Mouse (Mus musculus) forebrain, embryonic 11.5 days (tissue): ENCODE results near the gene Pim1. TPM values are rescaled to one million over a fixed set of nuclear protein-coding genes. Genes with fewer than 3 reads are reported as not detected.

Experiments
- ATAC-seq: fragments of 200-750 bp; cut with Nextera tagmentation; replicated peaks from 2 replicates; pipeline ENCODE4 v1.8.0; 2017; ENCODE audit warnings: moderate TSS enrichment; ENCODE audit not compliant: low FRiP score
- DNase-seq: peaks from one replicate; pipeline ENCODE4 v3.0.0-alpha.2; 2017; ENCODE audit warnings: low spot score
- H3K27ac ChIP-seq: fragments of 300-500 bp; sonication (generic); 2 replicates; pipeline ENCODE4 v1.5.1; 2014; ENCODE audit warnings: low read depth, low read length
- H3K27me3 ChIP-seq: fragments of 300-500 bp; sonication (generic); 2 replicates; pipeline ENCODE4 v1.6.1; 2014; ENCODE audit warnings: mild to moderate bottlenecking, low read length, mixed read lengths; ENCODE audit not compliant: control insufficient read depth, insufficient read depth
- H3K36me3 ChIP-seq: fragments of 300-500 bp; sonication (generic); 2 replicates; pipeline ENCODE4 v1.6.1; 2014; ENCODE audit warnings: mild to moderate bottlenecking, low read length, moderate library complexity, mixed read lengths; ENCODE audit not compliant: control insufficient read depth, insufficient read depth
- H3K4me1 ChIP-seq: fragments of 300-500 bp; sonication (generic); replicated peaks from 2 replicates; pipeline ENCODE4 v1.6.1; 2014; ENCODE audit warnings: low read length, mixed read lengths; ENCODE audit not compliant: control insufficient read depth, insufficient read depth
- H3K4me2 ChIP-seq: fragments of 300-500 bp; sonication (generic); 2 replicates; pipeline ENCODE4 v1.6.1; 2014; ENCODE audit warnings: low read depth, mild to moderate bottlenecking, low read length, moderate library complexity, mixed read lengths; ENCODE audit not compliant: severe bottlenecking
- H3K4me3 ChIP-seq: fragments of 300-500 bp; sonication (generic); 2 replicates; pipeline ENCODE4 v1.5.1; 2014; ENCODE audit warnings: low read depth, low read length
- H3K9ac ChIP-seq: fragments of 300-500 bp; sonication (generic); 2 replicates; pipeline ENCODE4 v1.6.1; 2014; ENCODE audit warnings: low read length
- H3K9me3 ChIP-seq: fragments of 300-500 bp; sonication (generic); 2 replicates; pipeline ENCODE4 v1.6.1; 2016; ENCODE audit warnings: low read length, mixed read lengths; ENCODE audit not compliant: control insufficient read depth
- WGBS: fragments of 180-500 bp; shearing (Covaris S2); extraction: QIAGEN DNeasy Blood & Tissue Kit; methylation state at CpG from one replicate; pipeline ENCODE4 v1.1.7; 2014; 5-methylcytosine and 5-hydroxymethylcytosine counted together
- polyA plus RNA-seq: library from polyadenylated mRNA; unstranded; fragments of >200 nt; fragmentation: Nextera tagmentation; extraction: Ambion mirVana; gene quantifications from 2 replicates; pipeline ENCODE4 v1.2.1, GENCODE M21; 2014

Pim1 gene
- 21.1 and 22.5 TPM in 2 replicates for polyA plus RNA-seq

- peak within 1 kb of the TSS; percentile 91 for H3K27ac ChIP-seq
- DNase-seq = peak; percentile 85
- peaks cover 10% of the 10 kb centered on the region for H3K4me1 ChIP-seq
Measured at GRCm38 (mm10) chr17:29490713-29491581, at the start of gene Pim1. Pim1 (plus strand) TSS chr17:29490753.

GRCm38 (mm10) chr17:29441562-29441961 is 49.0 kb upstream of the Pim1 start:
- no peak overlapping the region for H3K27ac ChIP-seq
- H3K4me2 ChIP-seq = no peak overlapping the region
- ATAC-seq = no peak
- no peaks in the 10 kb centered on the region for H3K27me3 ChIP-seq
- H3K9me3 ChIP-seq = no peaks in the 10 kb centered on the region
- H3K9ac ChIP-seq = no peak overlapping the region
- no peak overlapping the region for H3K4me3 ChIP-seq
- H3K4me1 ChIP-seq = peaks cover 9% of the 10 kb centered on the region; the same call in 1 of the 2 replicates
- DNase-seq = no peak
- 78% methylated on average over 4 of the region's 4 CpGs for WGBS
- no peaks in the 10 kb centered on the region for H3K36me3 ChIP-seq

More at GRCm38 (mm10) chr17:29490713-29491581, at the start of gene Pim1:
- Histone ChIP-seq H3K27me3 (no peaks in the 10 kb centered on the region; the same call in 1 of the 2 replicates), H3K9ac (peak within 1 kb of the TSS; percentile 90), H3K4me2 (peak within 1 kb of the TSS; percentile 95), H3K9me3 (no peaks in the 10 kb centered on the region), H3K4me3 (peak within 1 kb of the TSS; percentile 73), H3K36me3 (peaks cover 5% of the 10 kb centered on the region; the same call in 1 of the 2 replicates)
- WGBS = under 1% methylated on average over 76 of the region's 99 CpGs
- peak; percentile 80 for ATAC-seq

GRCm38 (mm10) chr17:29442131-29442557 is 48.4 kb upstream of the Pim1 start:
- Histone ChIP-seq H3K4me1 (peaks cover 5% of the 10 kb centered on the region; the same call in 1 of the 2 replicates), H3K4me3 (no peak overlapping the region), H3K27me3 (no peaks in the 10 kb centered on the region), H3K9ac (no peak overlapping the region), H3K9me3 (no peaks in the 10 kb centered on the region), H3K4me2 (no peak overlapping the region), H3K27ac (no peak overlapping the region), H3K36me3 (no peaks in the 10 kb centered on the region)
- ATAC-seq = no peak
- WGBS = 62% methylated on average over 7 of the region's 7 CpGs
- no peak for DNase-seq

GRCm38 (mm10) chr17:29443724-29444123 is 46.8 kb upstream of the Pim1 start:
- Histone ChIP-seq H3K4me2 (no peak overlapping the region), H3K27me3 (no peaks in the 10 kb centered on the region), H3K4me3 (no peak overlapping the region), H3K9ac (no peak overlapping the region), H3K9me3 (no peaks in the 10 kb centered on the region), H3K36me3 (no peaks in the 10 kb centered on the region), H3K27ac (no peak overlapping the region), H3K4me1 (no peaks in the 10 kb centered on the region; the same call in 1 of the 2 replicates)
- 87% methylated on average over 4 of the region's 4 CpGs for WGBS
- no peak for ATAC-seq
- DNase-seq = no peak

GRCm38 (mm10) chr17:29445072-29445471 is 45.5 kb upstream of the Pim1 start:
- ATAC-seq = no peak
- Histone ChIP-seq H3K9me3 (no peaks in the 10 kb centered on the region), H3K4me2 (no peak overlapping the region), H3K4me1 (no peaks in the 10 kb centered on the region; the same call in 1 of the 2 replicates), H3K9ac (peak overlapping the region; percentile 5; the same call in 1 of the 2 replicates), H3K36me3 (no peaks in the 10 kb centered on the region), H3K27me3 (no peaks in the 10 kb centered on the region), H3K27ac (peak overlapping the region; percentile 21; the same call in 1 of the 2 replicates), H3K4me3 (no peak overlapping the region)
- no peak for DNase-seq
- 32% methylated on average over 8 of the region's 8 CpGs for WGBS

GRCm38 (mm10) chr17:29447323-29447722 is 43.2 kb upstream of the Pim1 start:
- Histone ChIP-seq H3K36me3 (no peaks in the 10 kb centered on the region), H3K9me3 (no peaks in the 10 kb centered on the region; the same call in 1 of the 2 replicates), H3K4me2 (no peak overlapping the region), H3K4me3 (no peak overlapping the region), H3K9ac (no peak overlapping the region), H3K27me3 (no peaks in the 10 kb centered on the region), H3K4me1 (peaks cover 12% of the 10 kb centered on the region), H3K27ac (no peak overlapping the region)
- ATAC-seq = no peak
- WGBS = 65% methylated on average over 3 of the region's 3 CpGs
- peak; percentile 56 for DNase-seq

GRCm38 (mm10) chr17:29448055-29448454 is 42.5 kb upstream of the Pim1 start:
- peaks cover 12% of the 10 kb centered on the region for H3K4me1 ChIP-seq

GRCm38 (mm10) chr17:29448561-29448960 is 42.0 kb upstream of the Pim1 start:
- no peak overlapping the region for H3K27ac ChIP-seq
- 84% methylated on average over 2 of the region's 2 CpGs for WGBS
- DNase-seq (no peak), ATAC-seq (no peak)
- H3K9me3 ChIP-seq = no peaks in the 10 kb centered on the region; the same call in 1 of the 2 replicates
- H3K4me1 ChIP-seq = peaks cover 12% of the 10 kb centered on the region
- no peak overlapping the region for H3K4me3 ChIP-seq
- H3K9ac ChIP-seq = no peak overlapping the region
- H3K4me2 ChIP-seq = no peak overlapping the region
- H3K36me3 ChIP-seq = no peaks in the 10 kb centered on the region
- no peaks in the 10 kb centered on the region for H3K27me3 ChIP-seq

More at GRCm38 (mm10) chr17:29448055-29448454, 42.5 kb upstream of the Pim1 start:
- Histone ChIP-seq H3K36me3 (no peaks in the 10 kb centered on the region), H3K9ac (no peak overlapping the region), H3K27ac (no peak overlapping the region; the same call in 1 of the 2 replicates), H3K9me3 (no peaks in the 10 kb centered on the region; the same call in 1 of the 2 replicates), H3K4me2 (no peak overlapping the region), H3K4me3 (no peak overlapping the region), H3K27me3 (no peaks in the 10 kb centered on the region)
- ATAC-seq (no peak), DNase-seq (no peak)
- WGBS = 62% methylated on average over 8 of the region's 8 CpGs
